Mouse (Mus musculus): ENCODE results near the gene Armh1. TPM values are rescaled to one million over a fixed set of nuclear protein-coding genes. Genes with fewer than 3 reads are reported as not detected.
"Not testable (repeated sequence)": the region's sequence is repeated elsewhere in the genome, so short reads cannot be mapped to it uniquely, and the experiment has no call there.

Gene Armh1
- polyA plus RNA-seq, 1 experiment from 2014 or later: 3.1 TPM

GRCm38 (mm10) chr4:117274720-117275119 is 22.8 kb upstream of the Armh1 start:
- Histone ChIP-seq H3K27ac (ENCODE audit: low read length) (no peak overlapping the region), H3K9ac (ENCODE audit: low read depth, low read length) (no peak overlapping the region), H3K4me2 (ENCODE audit: low read length) (no peak overlapping the region), H3K4me1 (ENCODE audit: control insufficient read depth, insufficient read depth, low read length) (peaks cover 7% of the 10 kb centered on the region; the same call in 1 of the 2 replicates), H3K27me3 (ENCODE audit: control insufficient read depth, insufficient read depth, low read depth, low read length) (peaks cover 3% of the 10 kb centered on the region; the same call in 1 of the 2 replicates), H3K4me3 (ENCODE audit: low read depth, low read length) (no peak overlapping the region), H3K9me3 (replicated peaks; ENCODE audit: control insufficient read depth, low read length, poor library complexity, severe bottlenecking) (peaks cover 4% of the 10 kb centered on the region; the same call in 1 of the 2 replicates), H3K36me3 (ENCODE audit: control insufficient read depth, insufficient read depth, low read length) (peaks cover 27% of the 10 kb centered on the region)
- no peak for ATAC-seq
- 93% methylated on average over 4 of the region's 4 CpGs for WGBS

GRCm38 (mm10) chr4:117272459-117272858 is 20.5 kb upstream of the Armh1 start:
- Histone ChIP-seq H3K4me2 (ENCODE audit: low read length) (no peak overlapping the region), H3K27ac (ENCODE audit: low read length) (peak overlapping the region; percentile 55; the same call in 1 of the 2 replicates), H3K9me3 (replicated peaks; ENCODE audit: control insufficient read depth, low read length, poor library complexity, severe bottlenecking) (peaks cover 4% of the 10 kb centered on the region; the same call in 1 of the 2 replicates), H3K36me3 (ENCODE audit: control insufficient read depth, insufficient read depth, low read length) (peaks cover 27% of the 10 kb centered on the region), H3K4me1 (ENCODE audit: control insufficient read depth, insufficient read depth, low read length) (peaks cover 4% of the 10 kb centered on the region; the same call in 1 of the 2 replicates), H3K4me3 (ENCODE audit: low read depth, low read length) (no peak overlapping the region), H3K27me3 (ENCODE audit: control insufficient read depth, insufficient read depth, low read depth, low read length) (peaks cover 21% of the 10 kb centered on the region), H3K9ac (ENCODE audit: low read depth, low read length) (no peak overlapping the region)
- ATAC-seq: peak; percentile 60
- 4% methylated on average over 12 of the region's 12 CpGs for WGBS

GRCm38 (mm10) chr4:117270278-117270677 is 18.4 kb upstream of the Armh1 start:
- Histone ChIP-seq H3K27ac (ENCODE audit: low read length) (no peak overlapping the region), H3K36me3 (ENCODE audit: control insufficient read depth, insufficient read depth, low read length) (peaks cover 15% of the 10 kb centered on the region), H3K4me3 (ENCODE audit: low read depth, low read length) (no peak overlapping the region), H3K9ac (ENCODE audit: low read depth, low read length) (no peak overlapping the region), H3K27me3 (ENCODE audit: control insufficient read depth, insufficient read depth, low read depth, low read length) (peaks cover 21% of the 10 kb centered on the region), H3K4me2 (ENCODE audit: low read length) (no peak overlapping the region), H3K4me1 (ENCODE audit: control insufficient read depth, insufficient read depth, low read length) (peaks cover 4% of the 10 kb centered on the region; the same call in 1 of the 2 replicates), H3K9me3 (replicated peaks; ENCODE audit: control insufficient read depth, low read length, poor library complexity, severe bottlenecking) (peaks cover 4% of the 10 kb centered on the region; the same call in 1 of the 2 replicates)
- WGBS: 13% methylated on average over 6 of the region's 6 CpGs
- peak; percentile 43 for ATAC-seq

GRCm38 (mm10) chr4:117267831-117268437 is 16.0 kb upstream of the Armh1 start:
- 88% methylated on average over 25 of the region's 25 CpGs for WGBS
- H3K27ac ChIP-seq (ENCODE audit: low read length): no peak overlapping the region
- H3K4me2 ChIP-seq (ENCODE audit: low read length): no peak overlapping the region
- H3K4me3 ChIP-seq (ENCODE audit: low read depth, low read length): no peak overlapping the region
- H3K9ac ChIP-seq (ENCODE audit: low read depth, low read length): no peak overlapping the region
- ATAC-seq: no peak
- peaks cover 21% of the 10 kb centered on the region for H3K27me3 ChIP-seq (ENCODE audit: control insufficient read depth, insufficient read depth, low read depth, low read length)
- H3K4me1 ChIP-seq (ENCODE audit: control insufficient read depth, insufficient read depth, low read length): peaks cover 4% of the 10 kb centered on the region; the same call in 1 of the 2 replicates
- peaks cover 4% of the 10 kb centered on the region for H3K36me3 ChIP-seq (ENCODE audit: control insufficient read depth, insufficient read depth, low read length)
- H3K9me3 ChIP-seq (replicated peaks; ENCODE audit: control insufficient read depth, low read length, poor library complexity, severe bottlenecking): no peaks in the 10 kb centered on the region

- Histone ChIP-seq H3K9ac (ENCODE audit: low read depth, low read length) (no peak overlapping the region), H3K4me2 (ENCODE audit: low read length) (no peak overlapping the region), H3K27ac (ENCODE audit: low read length) (no peak overlapping the region), H3K4me1 (ENCODE audit: control insufficient read depth, insufficient read depth, low read length) (peaks cover 2% of the 10 kb centered on the region; the same call in 1 of the 2 replicates), H3K36me3 (ENCODE audit: control insufficient read depth, insufficient read depth, low read length) (peaks cover 4% of the 10 kb centered on the region), H3K4me3 (ENCODE audit: low read depth, low read length) (no peak overlapping the region), H3K9me3 (replicated peaks; ENCODE audit: control insufficient read depth, low read length, poor library complexity, severe bottlenecking) (no peaks in the 10 kb centered on the region), H3K27me3 (ENCODE audit: control insufficient read depth, insufficient read depth, low read depth, low read length) (peaks cover 21% of the 10 kb centered on the region)
- ATAC-seq: no peak
- WGBS: 11% methylated on average over 2 of the region's 2 CpGs
These were observed 15.4 kb upstream of the Armh1 start for GRCm38 (mm10) chr4:117267284-117267683.

- Histone ChIP-seq H3K9ac (ENCODE audit: low read depth, low read length) (no peak overlapping the region), H3K27me3 (ENCODE audit: control insufficient read depth, insufficient read depth, low read depth, low read length) (peaks cover 3% of the 10 kb centered on the region), H3K4me2 (ENCODE audit: low read length) (no peak overlapping the region), H3K9me3 (replicated peaks; ENCODE audit: control insufficient read depth, low read length, poor library complexity, severe bottlenecking) (no peaks in the 10 kb centered on the region), H3K27ac (ENCODE audit: low read length) (no peak overlapping the region), H3K4me1 (ENCODE audit: control insufficient read depth, insufficient read depth, low read length) (no peaks in the 10 kb centered on the region), H3K4me3 (ENCODE audit: low read depth, low read length) (no peak overlapping the region), H3K36me3 (ENCODE audit: control insufficient read depth, insufficient read depth, low read length) (no peaks in the 10 kb centered on the region)
- ATAC-seq: no peak
- WGBS: 49% methylated on average over 8 of the region's 8 CpGs
These were observed 11.1 kb upstream of the Armh1 start for GRCm38 (mm10) chr4:117262987-117263386.

GRCm38 (mm10) chr4:117262101-117262913 is 10.4 kb upstream of the Armh1 start:
- H3K27me3 ChIP-seq (ENCODE audit: control insufficient read depth, insufficient read depth, low read depth, low read length): no peaks in the 10 kb centered on the region
- 76% methylated on average over 13 of the region's 13 CpGs for WGBS
- no peak overlapping the region for H3K27ac ChIP-seq (ENCODE audit: low read length)
- no peaks in the 10 kb centered on the region for H3K4me1 ChIP-seq (ENCODE audit: control insufficient read depth, insufficient read depth, low read length)
- H3K4me2 ChIP-seq (ENCODE audit: low read length): no peak overlapping the region
- no peaks in the 10 kb centered on the region for H3K9me3 ChIP-seq (replicated peaks; ENCODE audit: control insufficient read depth, low read length, poor library complexity, severe bottlenecking)
- no peak overlapping the region for H3K4me3 ChIP-seq (ENCODE audit: low read depth, low read length)
- H3K9ac ChIP-seq (ENCODE audit: low read depth, low read length): no peak overlapping the region; the same call in 1 of the 2 replicates
- H3K36me3 ChIP-seq (ENCODE audit: control insufficient read depth, insufficient read depth, low read length): no peaks in the 10 kb centered on the region
- ATAC-seq: no peak

GRCm38 (mm10) chr4:117261222-117261621 is 9.3 kb upstream of the Armh1 start:
- Histone ChIP-seq H3K36me3 (ENCODE audit: control insufficient read depth, insufficient read depth, low read length) (no peaks in the 10 kb centered on the region), H3K9ac (ENCODE audit: low read depth, low read length) (no peak overlapping the region), H3K27ac (ENCODE audit: low read length) (no peak overlapping the region), H3K27me3 (ENCODE audit: control insufficient read depth, insufficient read depth, low read depth, low read length) (no peaks in the 10 kb centered on the region), H3K4me2 (ENCODE audit: low read length) (no peak overlapping the region), H3K9me3 (replicated peaks; ENCODE audit: control insufficient read depth, low read length, poor library complexity, severe bottlenecking) (no peaks in the 10 kb centered on the region), H3K4me3 (ENCODE audit: low read depth, low read length) (no peak overlapping the region), H3K4me1 (ENCODE audit: control insufficient read depth, insufficient read depth, low read length) (no peaks in the 10 kb centered on the region)
- WGBS: 89% methylated on average over 2 of the region's 2 CpGs
- ATAC-seq: no peak

GRCm38 (mm10) chr4:117259909-117260308 is 8.0 kb upstream of the Armh1 start:
- H3K36me3 ChIP-seq (ENCODE audit: control insufficient read depth, insufficient read depth, low read length); H3K27ac ChIP-seq (ENCODE audit: low read length); H3K9me3 ChIP-seq (replicated peaks; ENCODE audit: control insufficient read depth, low read length, poor library complexity, severe bottlenecking); H3K4me3 ChIP-seq (ENCODE audit: low read depth, low read length); H3K27me3 ChIP-seq (ENCODE audit: control insufficient read depth, insufficient read depth, low read depth, low read length); H3K4me1 ChIP-seq (ENCODE audit: control insufficient read depth, insufficient read depth, low read length); H3K9ac ChIP-seq (ENCODE audit: low read depth, low read length); ATAC-seq; H3K4me2 ChIP-seq (ENCODE audit: low read length): not testable (repeated sequence)
- 75% methylated on average over 6 of the region's 6 CpGs for whole genome bisulfite sequencing

All from midbrain, embryonic 16.5 days (tissue).